Mouse (Mus musculus) neural tube, embryonic 12.5 days (tissue): ENCODE results near the gene Tnfsf13b. TPM values are rescaled to one million over a fixed set of nuclear protein-coding genes. Genes with fewer than 3 reads are reported as not detected.

Source experiments
- ATAC-seq: fragments of 200-750 bp; cut with Nextera tagmentation; 2 replicates; pipeline ENCODE4 v1.8.0; 2017; ENCODE audit warnings: low read depth, mild to moderate bottlenecking, moderate TSS enrichment, moderate library complexity; ENCODE audit not compliant: low FRiP score
- H3K27ac ChIP-seq: fragments of 300-500 bp; sonication (generic); 2 replicates; pipeline ENCODE4 v1.5.1; 2016
- H3K27me3 ChIP-seq: fragments of 300-500 bp; sonication (generic); replicated peaks from 2 replicates; pipeline ENCODE4 v1.6.1; 2016; ENCODE audit warnings: mild to moderate bottlenecking
- H3K36me3 ChIP-seq: fragments of 300-500 bp; sonication (generic); 2 replicates; pipeline ENCODE4 v1.6.1; 2016; ENCODE audit warnings: mild to moderate bottlenecking
- H3K4me1 ChIP-seq: fragments of 300-500 bp; sonication (generic); 2 replicates; pipeline ENCODE4 v1.6.1; 2016
- H3K4me2 ChIP-seq: fragments of 300-500 bp; sonication (generic); replicated peaks from 2 replicates; pipeline ENCODE4 v1.6.1; 2016; ENCODE audit warnings: mild to moderate bottlenecking
- H3K4me3 ChIP-seq: fragments of 300-500 bp; sonication (generic); 2 replicates; pipeline ENCODE4 v1.5.1; 2016
- H3K9ac ChIP-seq: fragments of 300-500 bp; sonication (generic); 2 replicates; pipeline ENCODE4 v1.6.1; 2016; ENCODE audit warnings: mild to moderate bottlenecking
- H3K9me3 ChIP-seq: fragments of 300-500 bp; sonication (generic); 2 replicates; pipeline ENCODE4 v1.6.1; 2016; ENCODE audit warnings: mild to moderate bottlenecking
- whole genome bisulfite sequencing: fragments of 180-500 bp; shearing (Covaris S2); methylation state at CpG from one replicate; pipeline ENCODE4 v1.1.7; 2016; 5-methylcytosine and 5-hydroxymethylcytosine counted together
- polyA plus RNA-seq: library from polyadenylated mRNA; unstranded; fragments of >200 nt; fragmentation: Nextera tagmentation; extraction: Ambion mirVana; gene quantifications from 2 replicates; pipeline ENCODE4 v1.2.1, GENCODE M21; 2016

Tnfsf13b gene
- polyA plus RNA-seq, 1 experiment from 2014 or later, result 1.8 TPM

- Histone ChIP-seq H3K4me2 (no peak overlapping the region), H3K4me1 (peaks cover 10% of the 10 kb centered on the region), H3K4me3 (no peak overlapping the region), H3K27me3 (0 out of 2 replicates have a peak, but pooled peaks cover 2% of the 10 kb centered on the region), H3K36me3 (no peaks in the 10 kb centered on the region), H3K9ac (no peak overlapping the region), H3K27ac (no peak overlapping the region), H3K9me3 (no peaks in the 10 kb centered on the region)
- 82% methylated on average over 7 of the region's 7 CpGs for WGBS
- ATAC-seq, result no peak
Measured at GRCm38 (mm10) chr8:10004115-10004514, 2.2 kb upstream of the Tnfsf13b start.

GRCm38 (mm10) chr8:10006986-10007659 lies 856 bp downstream of the Tnfsf13b start:
- H3K36me3 ChIP-seq, result no peaks in the 10 kb centered on the region
- H3K9ac ChIP-seq, result peak overlapping the region; percentile 36
- H3K4me1 ChIP-seq, result peaks cover 10% of the 10 kb centered on the region
- H3K27me3 ChIP-seq, result 0 out of 2 replicates have a peak, but pooled peaks cover 2% of the 10 kb centered on the region
- 3% methylated on average over 29 of the region's 29 CpGs for WGBS
- H3K4me2 ChIP-seq, result peak overlapping the region; percentile 80
- no peak overlapping the region for H3K27ac ChIP-seq
- ATAC-seq, result peak; percentile 78
- no peaks in the 10 kb centered on the region for H3K9me3 ChIP-seq
- H3K4me3 ChIP-seq, result peak overlapping the region; percentile 41

- 0 out of 2 replicates have a peak, but pooled peaks cover 2% of the 10 kb centered on the region for H3K27me3 ChIP-seq
- peak overlapping the region; percentile 41 for H3K4me3 ChIP-seq
- H3K9me3 ChIP-seq, result no peaks in the 10 kb centered on the region
- H3K4me2 ChIP-seq, result peak overlapping the region; percentile 80
- 43% methylated on average over 6 of the region's 6 CpGs for whole genome bisulfite sequencing
- H3K9ac ChIP-seq, result peak overlapping the region; percentile 36; the same call in 1 of the 2 replicates
- H3K27ac ChIP-seq, result no peak overlapping the region
- peaks cover 10% of the 10 kb centered on the region for H3K4me1 ChIP-seq
- H3K36me3 ChIP-seq, result no peaks in the 10 kb centered on the region
- no peak for ATAC-seq
Measured at GRCm38 (mm10) chr8:10007660-10008028, 1.4 kb downstream of the Tnfsf13b start.

- H3K4me3 ChIP-seq, result no peak overlapping the region
- no peak for ATAC-seq
- H3K9me3 ChIP-seq, result no peaks in the 10 kb centered on the region
- no peak overlapping the region for H3K27ac ChIP-seq
- H3K4me1 ChIP-seq, result no peaks in the 10 kb centered on the region
- no peaks in the 10 kb centered on the region for H3K36me3 ChIP-seq
- no peak overlapping the region for H3K4me2 ChIP-seq
- no peak overlapping the region for H3K9ac ChIP-seq
- no peaks in the 10 kb centered on the region for H3K27me3 ChIP-seq
- WGBS, result 79% methylated on average over 1 of the region's 1 CpGs
Measured at GRCm38 (mm10) chr8:10016252-10016651, 10.0 kb downstream of the Tnfsf13b start.

GRCm38 (mm10) chr8:10017231-10017630 lies 11.0 kb downstream of the Tnfsf13b start:
- no peak for ATAC-seq

GRCm38 (mm10) chr8:10030320-10031060 lies 24.2 kb downstream of the Tnfsf13b start:
- Histone ChIP-seq H3K36me3 (no peaks in the 10 kb centered on the region), H3K9me3 (no peaks in the 10 kb centered on the region), H3K4me2 (no peak overlapping the region), H3K9ac (no peak overlapping the region), H3K27ac (no peak overlapping the region), H3K4me3 (no peak overlapping the region), H3K27me3 (no peaks in the 10 kb centered on the region), H3K4me1 (no peaks in the 10 kb centered on the region)
- peak; percentile 13; the same call in 1 of the 2 replicates for ATAC-seq
- 78% methylated on average over 8 of the region's 8 CpGs for WGBS

More at GRCm38 (mm10) chr8:10017231-10017630, 11.0 kb downstream of the Tnfsf13b start:
- Histone ChIP-seq H3K4me2 (no peak overlapping the region), H3K27me3 (no peaks in the 10 kb centered on the region), H3K36me3 (no peaks in the 10 kb centered on the region), H3K4me1 (no peaks in the 10 kb centered on the region), H3K4me3 (no peak overlapping the region), H3K9me3 (no peaks in the 10 kb centered on the region), H3K27ac (no peak overlapping the region), H3K9ac (no peak overlapping the region)
- WGBS, result 87% methylated on average over 3 of the region's 3 CpGs

DNA sequence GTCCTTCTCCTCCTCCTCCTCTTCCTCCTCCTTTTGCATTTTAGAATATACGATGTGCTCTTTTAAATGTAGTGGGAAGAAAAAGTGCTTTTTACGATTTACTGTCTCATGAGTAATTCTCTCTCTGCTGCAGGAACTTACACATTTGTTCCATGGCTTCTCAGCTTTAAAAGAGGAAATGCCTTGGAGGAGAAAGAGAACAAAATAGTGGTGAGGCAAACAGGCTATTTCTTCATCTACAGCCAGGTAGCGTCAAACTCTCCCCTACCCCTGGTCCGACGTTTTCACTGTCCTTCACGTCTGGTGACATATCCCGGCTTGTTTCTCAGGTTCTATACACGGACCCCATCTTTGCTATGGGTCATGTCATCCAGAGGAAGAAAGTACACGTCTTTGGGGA lies 24.9 kb downstream of the Tnfsf13b start:
- Histone ChIP-seq H3K4me1 (no peaks in the 10 kb centered on the region), H3K9me3 (no peaks in the 10 kb centered on the region), H3K9ac (no peak overlapping the region), H3K27ac (no peak overlapping the region), H3K4me3 (no peak overlapping the region), H3K27me3 (no peaks in the 10 kb centered on the region), H3K4me2 (no peak overlapping the region), H3K36me3 (no peaks in the 10 kb centered on the region)
- WGBS, result 84% methylated on average over 9 of the region's 9 CpGs
- no peak for ATAC-seq

GRCm38 (mm10) chr8:10040866-10041265 lies 34.6 kb downstream of the Tnfsf13b start:
- Histone ChIP-seq H3K4me1 (no peaks in the 10 kb centered on the region), H3K4me3 (no peak overlapping the region)

GRCm38 (mm10) chr8:10043842-10044510 lies 37.7 kb downstream of the Tnfsf13b start:
- no peak overlapping the region for H3K4me2 ChIP-seq
- no peaks in the 10 kb centered on the region for H3K4me1 ChIP-seq
- H3K27ac ChIP-seq, result no peak overlapping the region
- H3K27me3 ChIP-seq, result no peaks in the 10 kb centered on the region
- H3K4me3 ChIP-seq, result no peak overlapping the region
- H3K9me3 ChIP-seq, result no peaks in the 10 kb centered on the region
- WGBS, result 57% methylated on average over 13 of the region's 13 CpGs
- no peak overlapping the region for H3K9ac ChIP-seq
- 0 out of 2 replicates have a peak, but pooled peaks have one; percentile 21 for ATAC-seq
- no peaks in the 10 kb centered on the region for H3K36me3 ChIP-seq

More at GRCm38 (mm10) chr8:10040866-10041265, 34.6 kb downstream of the Tnfsf13b start:
- Histone ChIP-seq H3K36me3 (no peaks in the 10 kb centered on the region), H3K9me3 (no peaks in the 10 kb centered on the region), H3K27me3 (no peaks in the 10 kb centered on the region), H3K4me2 (no peak overlapping the region), H3K9ac (no peak overlapping the region), H3K27ac (no peak overlapping the region)
- 77% methylated on average over 3 of the region's 3 CpGs for WGBS
- no peak for ATAC-seq

GRCm38 (mm10) chr8:10045743-10046142 lies 39.5 kb downstream of the Tnfsf13b start:
- ATAC-seq, result no peak

GRCm38 (mm10) chr8:10049162-10049561 lies 42.9 kb downstream of the Tnfsf13b start:
- Histone ChIP-seq H3K36me3 (no peaks in the 10 kb centered on the region), H3K27ac (no peak overlapping the region), H3K9me3 (no peaks in the 10 kb centered on the region), H3K4me2 (no peak overlapping the region), H3K27me3 (no peaks in the 10 kb centered on the region), H3K9ac (no peak overlapping the region), H3K4me1 (no peaks in the 10 kb centered on the region; the same call in 1 of the 2 replicates), H3K4me3 (no peak overlapping the region)
- ATAC-seq, result no peak
- WGBS, result 81% methylated on average over 8 of the region's 8 CpGs

More at GRCm38 (mm10) chr8:10045743-10046142, 39.5 kb downstream of the Tnfsf13b start:
- Histone ChIP-seq H3K4me1 (no peaks in the 10 kb centered on the region), H3K9me3 (no peaks in the 10 kb centered on the region), H3K27ac (no peak overlapping the region), H3K4me3 (no peak overlapping the region), H3K9ac (no peak overlapping the region), H3K4me2 (no peak overlapping the region), H3K36me3 (no peaks in the 10 kb centered on the region), H3K27me3 (no peaks in the 10 kb centered on the region)
- 83% methylated on average over 1 of the region's 1 CpGs for whole genome bisulfite sequencing

- Histone ChIP-seq H3K36me3 (no peaks in the 10 kb centered on the region), H3K4me3 (no peak overlapping the region), H3K27me3 (no peaks in the 10 kb centered on the region), H3K27ac (no peak overlapping the region), H3K4me1 (no peaks in the 10 kb centered on the region; the same call in 1 of the 2 replicates), H3K9ac (no peak overlapping the region), H3K9me3 (no peaks in the 10 kb centered on the region), H3K4me2 (no peak overlapping the region)
- ATAC-seq, result no peak
- WGBS, result 78% methylated on average over 3 of the region's 3 CpGs
Measured at GRCm38 (mm10) chr8:10051576-10051975, 45.3 kb downstream of the Tnfsf13b start.
